Mouse (Mus musculus) spleen, adult 2 months (tissue): Measurements from ENCODE around the gene Edil3. TPM values are rescaled to one million over a fixed set of nuclear protein-coding genes. Genes with fewer than 3 reads are reported as not detected.
"Not testable (repeated sequence)": the region's sequence is repeated elsewhere in the genome, so short reads cannot be mapped to it uniquely, and the experiment has no call there.

Source experiments
- DNase-seq, 2 experiments: peaks; one replicate each; pipeline versions ENCODE4 v3.0.0 to v3.0.0-alpha.2; 2012 to 2021; ENCODE audit warnings: low spot score in 2 of 2, low read depth in 1 of 2
- H3K27ac ChIP-seq: fragments of 200-500 bp; 2 replicates; pipeline ENCODE4 v1.5.1; 2012; ENCODE audit warnings: low read length, inconsistent platforms; ENCODE audit not compliant: insufficient read depth
- H3K27me3 ChIP-seq: fragments of 200-500 bp; 2 replicates; pipeline ENCODE4 v1.6.1; 2012; ENCODE audit warnings: mild to moderate bottlenecking, moderate library complexity, low read length, inconsistent platforms; ENCODE audit not compliant: control insufficient read depth, insufficient read depth
- H3K36me3 ChIP-seq: fragments of 200-500 bp; 2 replicates; pipeline ENCODE4 v1.6.1; 2012; ENCODE audit warnings: mild to moderate bottlenecking, low read length, inconsistent platforms; ENCODE audit not compliant: control insufficient read depth, insufficient read depth
- H3K4me1 ChIP-seq: fragments of 200-500 bp; 2 replicates; pipeline ENCODE4 v1.6.1; 2011; ENCODE audit warnings: inconsistent platforms; ENCODE audit not compliant: control insufficient read depth, insufficient read depth, insufficient read length
- H3K4me3 ChIP-seq: fragments of 200-500 bp; 2 replicates; pipeline ENCODE4 v1.5.1; 2011; ENCODE audit warnings: mild to moderate bottlenecking, inconsistent platforms; ENCODE audit not compliant: insufficient read depth, insufficient read length; ENCODE audit errors: extremely low read depth
- CTCF ChIP-seq: fragments of 200-500 bp; IDR thresholded peaks from 2 replicates; pipeline ENCODE4 v1.5.1; 2011; ENCODE audit warnings: mild to moderate bottlenecking, inconsistent platforms; ENCODE audit not compliant: insufficient read depth, insufficient read length, insufficient replicate concordance; ENCODE audit errors: extremely low read depth
- POLR2A ChIP-seq: fragments of 200-500 bp; IDR thresholded peaks from 2 replicates; pipeline ENCODE4 v1.6.1; 2011; ENCODE audit warnings: low read depth, low read length, inconsistent platforms
- WGBS: fragments of 180-500 bp; shearing (Covaris S2); methylation state at CpG from one replicate; pipeline ENCODE4 v1.1.7; 2018; 5-methylcytosine and 5-hydroxymethylcytosine counted together
- polyA plus RNA-seq: library from polyadenylated mRNA; depleted of rRNA; stranded (reverse); fragments of >200 nt; gene quantifications from 2 replicates; pipeline ENCODE4 v1.2.3, GENCODE M21; 2012

Edil3 gene
- polyA plus RNA-seq, 1 experiment: 0.04 TPM

DNA sequence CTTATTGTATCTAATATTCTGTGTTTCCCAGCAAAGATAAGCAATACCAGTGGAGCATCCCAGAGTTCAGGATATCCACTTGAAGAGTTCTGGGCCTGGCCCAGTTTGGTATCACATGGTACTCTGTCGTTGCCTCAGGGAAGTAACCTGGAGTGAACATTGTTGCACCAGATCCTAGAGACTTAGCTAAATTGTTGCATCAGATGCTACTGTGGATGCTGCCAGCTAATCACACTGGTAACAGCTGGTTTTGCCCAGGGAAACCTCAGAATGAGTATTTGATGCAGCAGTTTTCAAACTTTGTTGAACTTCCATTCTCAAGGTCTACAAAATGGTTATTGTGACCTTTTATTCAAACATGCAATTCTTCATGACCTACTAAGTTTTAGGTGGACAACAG is 220.2 kb downstream of the Edil3 start:
- no peaks in the 10 kb centered on the region for H3K27me3 ChIP-seq
- H3K4me3 ChIP-seq: no peak overlapping the region
- no peak for TF ChIP-seq POLR2A
- TF ChIP-seq CTCF: no peak
- no peaks in the 10 kb centered on the region for H3K36me3 ChIP-seq
- no peak for DNase-seq
- no peaks in the 10 kb centered on the region for H3K4me1 ChIP-seq
- no peak overlapping the region for H3K27ac ChIP-seq
- 80% methylated on average over 1 of the region's 1 CpGs for whole genome bisulfite sequencing

GRCm38 (mm10) chr13:89070132-89070531 is 248.9 kb downstream of the Edil3 start:
- H3K4me1 ChIP-seq, H3K36me3 ChIP-seq, H3K4me3 ChIP-seq, H3K27me3 ChIP-seq, H3K27ac ChIP-seq, DNase-seq: not testable (repeated sequence)

GRCm38 (mm10) chr13:89076212-89076611 is 254.9 kb downstream of the Edil3 start:
- 95% methylated on average over 1 of the region's 1 CpGs for WGBS
- DNase-seq: no peak
- Histone ChIP-seq H3K27ac (no peak overlapping the region), H3K4me1 (no peaks in the 10 kb centered on the region), H3K27me3 (no peaks in the 10 kb centered on the region), H3K36me3 (no peaks in the 10 kb centered on the region), H3K4me3 (no peak overlapping the region)
- TF ChIP-seq POLR2A (no peak), CTCF (no peak)

DNA sequence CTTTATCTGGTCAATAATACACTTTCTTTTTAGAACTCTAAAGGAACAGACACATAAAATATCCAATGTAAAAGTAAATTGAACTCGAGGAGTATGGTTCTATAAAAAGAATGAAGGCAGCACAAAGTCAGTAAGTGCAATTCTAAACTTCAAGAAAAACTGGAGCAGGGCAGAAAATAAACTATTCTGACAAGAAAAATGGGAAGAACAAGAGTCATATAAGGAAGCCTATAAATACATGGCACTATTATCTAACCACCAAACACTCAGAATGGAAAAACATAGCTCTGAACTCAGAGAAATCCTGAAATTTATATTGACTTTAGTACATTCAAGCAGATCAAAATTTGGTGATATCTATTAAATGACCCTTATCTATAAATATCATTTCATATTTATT is 284.6 kb downstream of the Edil3 start:
- Histone ChIP-seq H3K4me3 (no peak overlapping the region), H3K27me3 (no peaks in the 10 kb centered on the region; the same call in 1 of the 2 replicates), H3K27ac (no peak overlapping the region), H3K36me3 (no peaks in the 10 kb centered on the region), H3K4me1 (no peaks in the 10 kb centered on the region)
- DNase-seq: no peak
- WGBS: 60% methylated on average over 1 of the region's 1 CpGs
- TF ChIP-seq POLR2A (no peak), CTCF (no peak)

DNA sequence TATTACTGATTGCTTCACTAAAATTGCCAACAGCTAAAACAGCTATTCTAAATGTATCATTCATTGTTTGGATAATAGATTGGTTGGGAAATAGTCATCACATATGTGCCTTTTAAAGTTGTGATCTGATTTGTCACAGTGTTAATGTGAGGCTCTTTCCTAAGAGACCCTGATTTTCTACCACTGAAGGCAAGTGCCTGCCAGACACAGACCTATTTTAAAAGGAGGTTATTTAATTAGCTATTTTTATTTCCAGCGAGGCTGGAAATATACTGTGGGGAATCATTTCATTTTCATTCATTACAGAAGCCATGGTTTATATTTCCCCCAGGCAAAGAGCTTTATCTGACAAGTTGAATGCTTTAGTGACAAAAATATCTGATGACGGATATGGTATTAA is 296.3 kb downstream of the Edil3 start:
- Histone ChIP-seq H3K4me3 (no peak overlapping the region), H3K27ac (no peak overlapping the region), H3K27me3 (no peaks in the 10 kb centered on the region), H3K4me1 (no peaks in the 10 kb centered on the region), H3K36me3 (no peaks in the 10 kb centered on the region)
- 75% methylated on average over 2 of the region's 2 CpGs for WGBS
- DNase-seq: no peak
- TF ChIP-seq CTCF (no peak), POLR2A (no peak)

DNA sequence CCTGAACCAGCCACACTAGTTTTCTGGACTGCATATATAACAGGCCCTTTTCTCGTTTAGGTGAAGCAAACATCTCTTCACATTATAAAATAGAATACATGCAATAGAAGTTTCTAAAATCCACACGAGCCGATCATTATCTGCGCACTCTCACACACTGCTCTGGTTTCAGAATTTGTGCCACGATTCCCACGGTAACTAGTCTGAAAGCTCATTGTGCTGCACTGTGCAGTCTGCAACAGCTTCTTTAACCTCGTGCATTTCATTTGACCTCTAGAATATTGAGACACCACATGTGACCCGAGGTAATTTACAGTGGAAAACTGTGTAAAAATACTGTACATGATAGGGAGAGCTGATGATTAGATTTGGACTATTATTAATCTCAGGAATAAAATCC is 298.5 kb downstream of the Edil3 start:
- DNase-seq: no peak
- no peak for TF ChIP-seq POLR2A
- no peak for TF ChIP-seq CTCF
- H3K4me3 ChIP-seq: no peak overlapping the region
- H3K36me3 ChIP-seq: no peaks in the 10 kb centered on the region
- 83% methylated on average over 8 of the region's 8 CpGs for WGBS
- H3K4me1 ChIP-seq: no peaks in the 10 kb centered on the region
- no peaks in the 10 kb centered on the region for H3K27me3 ChIP-seq
- H3K27ac ChIP-seq: no peak overlapping the region

DNA sequence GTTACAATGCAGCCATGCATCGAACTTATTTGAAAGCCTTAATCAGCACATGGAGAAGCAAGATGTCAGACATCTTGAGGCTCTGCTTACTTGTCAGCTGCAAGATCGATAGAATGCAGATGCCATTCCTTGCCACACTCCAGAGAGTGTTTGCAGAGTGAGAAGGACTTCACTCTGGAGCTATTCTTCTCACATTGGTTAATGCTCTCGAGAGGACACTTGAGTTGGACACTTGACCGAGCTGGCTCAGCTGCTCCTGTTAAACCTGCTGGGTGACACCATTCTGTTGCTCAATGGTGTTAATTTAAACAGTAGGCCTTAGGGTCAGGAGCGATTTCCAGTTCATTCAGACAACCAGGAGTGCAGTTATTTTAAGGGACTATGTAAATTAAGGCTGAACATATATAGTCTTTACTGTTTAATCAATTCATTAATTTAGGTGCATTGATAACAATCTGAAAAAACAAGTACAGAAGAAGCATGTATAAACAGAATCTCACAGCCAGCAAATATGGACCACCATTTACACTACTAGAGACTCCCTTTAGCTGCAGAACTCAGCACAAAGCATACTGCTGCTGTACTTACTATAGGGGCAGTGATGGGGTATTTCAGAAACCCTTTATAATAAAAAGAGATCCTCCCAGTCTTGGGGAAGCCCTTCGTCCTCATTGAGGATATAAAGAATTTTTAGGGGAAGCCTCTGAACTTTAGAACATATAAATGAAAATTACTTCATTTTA is 301.4 kb downstream of the Edil3 start:
- 76% methylated on average over 6 of the region's 6 CpGs for WGBS
- no peak overlapping the region for H3K27ac ChIP-seq
- no peaks in the 10 kb centered on the region for H3K4me1 ChIP-seq
- TF ChIP-seq CTCF (no peak), POLR2A (no peak)
- no peak overlapping the region for H3K4me3 ChIP-seq
- DNase-seq: no peak
- H3K36me3 ChIP-seq: no peaks in the 10 kb centered on the region
- H3K27me3 ChIP-seq: no peaks in the 10 kb centered on the region
